In genomic region chr2:118995919-118996797, GRCm38 (mm10) we compare ENCODE assay signal across 15 mouse cellular contexts. TPM values are rescaled to one million over a fixed set of nuclear protein-coding genes. Genes with fewer than 3 reads are reported as not detected.
A peak's percentile ranks its signal among the peaks of the same experiment; 100 is the strongest.
DNase-seq lines count a peak whose midpoint lies in the region; ATAC-seq and TF ChIP-seq lines count a peak whose summit lies in the region.
"Had no signal": no experiment of that assay in that cellular context is flagged by ENCODE, and none has a peak within 500 bp of the region (broad histone marks: within the 10 kb centered on the region; RNA-seq: fewer than 3 reads in every experiment).

No protein-coding gene starts in this region.

- WGBS in intestine, embryonic 15.5 days, result 40% methylated on average over 16 of the region's 16 CpGs
- WGBS in intestine, embryonic 16.5 days, result 42% methylated on average over 16 of the region's 16 CpGs
- 33% methylated on average over 16 of the region's 16 CpGs for WGBS in forebrain, embryonic 13.5 days
- WGBS in hindbrain, postnatal 0 days, result 26% methylated on average over 15 of the region's 16 CpGs
- 20% methylated on average over 16 of the region's 16 CpGs for WGBS in olfactory bulb, adult 2 months
- 35% methylated on average over 16 of the region's 16 CpGs for WGBS in kidney, embryonic 15.5 days

- H3K9me3 ChIP-seq in intestine, embryonic 15.5 days, result no peaks in the 10 kb centered on the region
- no peaks in the 10 kb centered on the region for H3K9me3 ChIP-seq in intestine, embryonic 16.5 days (ENCODE audit: control insufficient read depth, low read length)
- H3K9me3 ChIP-seq in forebrain, embryonic 13.5 days (replicated peaks), result no peaks in the 10 kb centered on the region
- no peaks in the 10 kb centered on the region for H3K9me3 ChIP-seq in hindbrain, postnatal 0 days (ENCODE audit: low read length)
- no peaks in the 10 kb centered on the region for H3K9me3 ChIP-seq in kidney, embryonic 15.5 days (replicated peaks)

- DNase-seq in hindbrain, postnatal 0 days (ENCODE audit: low spot score), result peak; percentile 62
- no peak for DNase-seq in thymus, postnatal 25 days
- no peak for DNase-seq in cerebellum, postnatal 10 days
- DNase-seq: cerebellum, adult 8-10 months; embryo, embryonic 11 days; kidney, adult 11 months; kidney, postnatal 4 days; thymus, adult 18-20 months had no signal

- H3K9ac ChIP-seq in intestine, embryonic 15.5 days, result no peak overlapping the region
- H3K9ac ChIP-seq in intestine, embryonic 16.5 days (ENCODE audit: low read depth, low read length), result no peak overlapping the region
- H3K9ac ChIP-seq in forebrain, embryonic 13.5 days, result no peak overlapping the region
- no peak overlapping the region for H3K9ac ChIP-seq in hindbrain, postnatal 0 days (replicated peaks; ENCODE audit: low read length)
- H3K9ac ChIP-seq in kidney, embryonic 15.5 days, result no peak overlapping the region

- no peaks in the 10 kb centered on the region for H3K36me3 ChIP-seq in intestine, embryonic 15.5 days
- H3K36me3 ChIP-seq in intestine, embryonic 16.5 days (ENCODE audit: control insufficient read depth, insufficient read depth, low read length), result no peaks in the 10 kb centered on the region
- no peaks in the 10 kb centered on the region for H3K36me3 ChIP-seq in forebrain, embryonic 13.5 days (ENCODE audit: poor library complexity, severe bottlenecking)
- no peaks in the 10 kb centered on the region for H3K36me3 ChIP-seq in hindbrain, postnatal 0 days (ENCODE audit: insufficient read depth, low read length)
- no peaks in the 10 kb centered on the region for H3K36me3 ChIP-seq in kidney, embryonic 15.5 days

- H3K4me2 ChIP-seq in intestine, embryonic 15.5 days (replicated peaks), result no peak overlapping the region
- no peak overlapping the region for H3K4me2 ChIP-seq in intestine, embryonic 16.5 days (ENCODE audit: low read depth, low read length)
- H3K4me2 ChIP-seq in forebrain, embryonic 13.5 days, result peak overlapping the region; percentile 3; the same call in 1 of the 2 replicates
- no peak overlapping the region; the same call in 1 of the 2 replicates for H3K4me2 ChIP-seq in hindbrain, postnatal 0 days (ENCODE audit: low read depth, low read length)
- H3K4me2 ChIP-seq in kidney, embryonic 15.5 days, result no peak overlapping the region

- no peak for TF ChIP-seq POLR2A in olfactory bulb, adult 2 months (IDR thresholded peaks at IDR 0.05; ENCODE audit: insufficient read depth, low read depth, low read length)

- TF ChIP-seq CTCF in hindbrain, postnatal 0 days (IDR thresholded peaks at IDR 0.05; ENCODE audit: low read depth), result no peak
- no peak for TF ChIP-seq CTCF in olfactory bulb, adult 2 months (IDR thresholded peaks at IDR 0.05; ENCODE audit: insufficient read depth, low read depth, low read length)

- H3K4me1 ChIP-seq in intestine, embryonic 15.5 days (replicated peaks), result 0 out of 2 replicates have a peak, but pooled peaks cover 4% of the 10 kb centered on the region
- H3K4me1 ChIP-seq in intestine, embryonic 16.5 days (ENCODE audit: control insufficient read depth, insufficient read depth, low read length), result peaks cover 5% of the 10 kb centered on the region; the same call in 1 of the 2 replicates
- peaks cover 17% of the 10 kb centered on the region; the same call in 1 of the 2 replicates for H3K4me1 ChIP-seq in forebrain, embryonic 13.5 days
- 0 out of 2 replicates have a peak, but pooled peaks cover 5% of the 10 kb centered on the region for H3K4me1 ChIP-seq in hindbrain, postnatal 0 days (ENCODE audit: insufficient read depth, low read length)
- H3K4me1 ChIP-seq in olfactory bulb, adult 2 months (ENCODE audit: control insufficient read depth, insufficient read depth, low read length), result peaks cover 18% of the 10 kb centered on the region
- H3K4me1 ChIP-seq in kidney, embryonic 15.5 days, result no peaks in the 10 kb centered on the region

- no peak overlapping the region for H3K27ac ChIP-seq in intestine, embryonic 15.5 days
- no peak overlapping the region for H3K27ac ChIP-seq in intestine, embryonic 16.5 days (ENCODE audit: low read length)
- peak overlapping the region; percentile 12 for H3K27ac ChIP-seq in forebrain, embryonic 13.5 days
- H3K27ac ChIP-seq in hindbrain, postnatal 0 days, result peak overlapping the region; percentile 4; the same call in 1 of the 2 replicates
- peak overlapping the region; percentile 77 for H3K27ac ChIP-seq in olfactory bulb, adult 2 months (ENCODE audit: insufficient read depth, low read depth, low read length)
- no peak overlapping the region for H3K27ac ChIP-seq in kidney, embryonic 15.5 days

- ATAC-seq in intestine, embryonic 15.5 days, result peak; percentile 15; the same call in 1 of the 2 replicates
- ATAC-seq in intestine, embryonic 16.5 days, result no peak
- peak; percentile 84 for ATAC-seq in forebrain, embryonic 13.5 days
- ATAC-seq in hindbrain, postnatal 0 days, result peak; percentile 87
- no peak for ATAC-seq in kidney, embryonic 15.5 days (replicated peaks; ENCODE audit: low FRiP score)
- ATAC-seq: lung, postnatal 0 days had no signal

- H3K27me3 ChIP-seq in intestine, embryonic 15.5 days (replicated peaks), result 0 out of 2 replicates have a peak, but pooled peaks cover 4% of the 10 kb centered on the region
- H3K27me3 ChIP-seq in intestine, embryonic 16.5 days (replicated peaks; ENCODE audit: control insufficient read depth, insufficient read depth, low read length), result no peaks in the 10 kb centered on the region
- no peaks in the 10 kb centered on the region for H3K27me3 ChIP-seq in forebrain, embryonic 13.5 days
- H3K27me3 ChIP-seq in hindbrain, postnatal 0 days (ENCODE audit: insufficient read depth, low read length), result no peaks in the 10 kb centered on the region
- H3K27me3 ChIP-seq in kidney, embryonic 15.5 days, result peaks cover 24% of the 10 kb centered on the region

- H3K4me3 ChIP-seq in intestine, embryonic 15.5 days (replicated peaks), result no peak overlapping the region
- H3K4me3 ChIP-seq in intestine, embryonic 16.5 days (ENCODE audit: low read length), result no peak overlapping the region
- H3K4me3 ChIP-seq in forebrain, embryonic 13.5 days, result no peak overlapping the region
- no peak overlapping the region for H3K4me3 ChIP-seq in hindbrain, postnatal 0 days (ENCODE audit: low read length)
- H3K4me3 ChIP-seq in olfactory bulb, adult 2 months (ENCODE audit: insufficient read depth, low read depth, low read length), result peak overlapping the region; percentile 3; the same call in 1 of the 2 replicates
- no peak overlapping the region for H3K4me3 ChIP-seq in kidney, embryonic 15.5 days (replicated peaks)

RNA-seq across cellular contexts. Expression of gene Ccdc32, which starts 33.0 kb away (rescaled TPM):
- polyA plus RNA-seq in intestine, embryonic 15.5 days (2015; fragmentation: Nextera tagmentation; extraction: Ambion mirVana), result 30.4 and 30.6 TPM in 2 replicates
- polyA plus RNA-seq in intestine, embryonic 16.5 days (2015; fragmentation: Nextera tagmentation; extraction: Ambion mirVana), result 37.6 and 39.9 TPM in 2 replicates
- polyA plus RNA-seq in forebrain, embryonic 13.5 days (2015; fragmentation: Nextera tagmentation; extraction: Ambion mirVana), result 31.1 and 33.8 TPM in 2 replicates
- 26.1 and 33.1 TPM in 2 replicates for total RNA-seq in hindbrain, postnatal 0 days (2014; rRNA removed)
- polyA plus RNA-seq in hindbrain, postnatal 0 days (2015; fragmentation: Nextera tagmentation; extraction: Ambion mirVana), result 47.7 and 47.9 TPM in 2 replicates
- not detected in 2 replicates for polyA plus RNA-seq in olfactory bulb, adult 2 months (2012; ENCODE audit: insufficient read depth, insufficient read length, low replicate concordance, missing spikeins)
- 21.8 and 23.3 TPM in 2 replicates for polyA plus RNA-seq in kidney, embryonic 15.5 days (2015; fragmentation: Nextera tagmentation; extraction: Ambion mirVana)

RNA-seq across cellular contexts. Expression of gene Rpusd2, which starts 38.4 kb away (rescaled TPM):
- 4.8 and 4.9 TPM in 2 replicates for polyA plus RNA-seq in intestine, embryonic 15.5 days (2015; fragmentation: Nextera tagmentation; extraction: Ambion mirVana)
- polyA plus RNA-seq in intestine, embryonic 16.5 days (2015; fragmentation: Nextera tagmentation; extraction: Ambion mirVana), result 3.9 TPM in 2 replicates
- polyA plus RNA-seq in forebrain, embryonic 13.5 days (2015; fragmentation: Nextera tagmentation; extraction: Ambion mirVana), result 7.3 and 7.7 TPM in 2 replicates
- 10.4 and 11.2 TPM in 2 replicates for total RNA-seq in hindbrain, postnatal 0 days (2014; rRNA removed)
- polyA plus RNA-seq in hindbrain, postnatal 0 days (2015; fragmentation: Nextera tagmentation; extraction: Ambion mirVana), result 3.3 and 4.5 TPM in 2 replicates
- polyA plus RNA-seq in olfactory bulb, adult 2 months (2012; ENCODE audit: insufficient read depth, insufficient read length, low replicate concordance, missing spikeins), result not detected in 2 replicates
- 4.2 and 4.8 TPM in 2 replicates for polyA plus RNA-seq in kidney, embryonic 15.5 days (2015; fragmentation: Nextera tagmentation; extraction: Ambion mirVana)

RNA-seq across cellular contexts. Expression of gene Knl1, which starts 50.8 kb away (rescaled TPM):
- 41.9 and 53.7 TPM in 2 replicates for polyA plus RNA-seq in intestine, embryonic 15.5 days (2015; fragmentation: Nextera tagmentation; extraction: Ambion mirVana)
- polyA plus RNA-seq in intestine, embryonic 16.5 days (2015; fragmentation: Nextera tagmentation; extraction: Ambion mirVana), result 28.3 and 37.8 TPM in 2 replicates
- polyA plus RNA-seq in forebrain, embryonic 13.5 days (2015; fragmentation: Nextera tagmentation; extraction: Ambion mirVana), result 65.5 and 66.6 TPM in 2 replicates
- 3.0 and 3.7 TPM in 2 replicates for total RNA-seq in hindbrain, postnatal 0 days (2014; rRNA removed)
- polyA plus RNA-seq in hindbrain, postnatal 0 days (2015; fragmentation: Nextera tagmentation; extraction: Ambion mirVana), result 10.0 and 14.3 TPM in 2 replicates
- not detected in 2 replicates for polyA plus RNA-seq in olfactory bulb, adult 2 months (2012; ENCODE audit: insufficient read depth, insufficient read length, low replicate concordance, missing spikeins)
- polyA plus RNA-seq in kidney, embryonic 15.5 days (2015; fragmentation: Nextera tagmentation; extraction: Ambion mirVana), result 52.4 and 53.7 TPM in 2 replicates
- polyA plus RNA-seq: liver, adult 2 months had no signal

Comparison
In these comparisons a context has a peak if more than half of its experiments do, and no peak if none do; other contexts are left out.
1. ATAC-seq: peak in intestine, embryonic 15.5 days (single experiment), forebrain, embryonic 13.5 days (single experiment) and hindbrain, postnatal 0 days (single experiment); none in intestine, embryonic 16.5 days (single experiment) and kidney, embryonic 15.5 days (single experiment).
2. H3K27ac ChIP-seq: peak in forebrain, embryonic 13.5 days (single experiment), hindbrain, postnatal 0 days (single experiment) and olfactory bulb, adult 2 months (single experiment); none in intestine, embryonic 15.5 days (single experiment), intestine, embryonic 16.5 days (single experiment) and kidney, embryonic 15.5 days (single experiment).